Mouse (Mus musculus) heart, postnatal 0 days (tissue): ENCODE measurements at regions not wholly inside any gene's neighbourhood (a gene's known extent, or its start where the extent isn't known, plus 50 kb on each side); places are given as distances from the start of the nearest gene placed in this dataset.

Experiments used
- CTCF ChIP-seq: IDR thresholded peaks from 2 replicates; pipeline ENCODE4 v1.5.1; 2016; ENCODE audit warnings: antibody characterized with exemption, control low read depth, low read depth
- EP300 ChIP-seq: IDR thresholded peaks from 2 replicates; pipeline ENCODE4 v1.6.1; 2016; ENCODE audit warnings: antibody characterized with exemption, low read depth

DNA sequence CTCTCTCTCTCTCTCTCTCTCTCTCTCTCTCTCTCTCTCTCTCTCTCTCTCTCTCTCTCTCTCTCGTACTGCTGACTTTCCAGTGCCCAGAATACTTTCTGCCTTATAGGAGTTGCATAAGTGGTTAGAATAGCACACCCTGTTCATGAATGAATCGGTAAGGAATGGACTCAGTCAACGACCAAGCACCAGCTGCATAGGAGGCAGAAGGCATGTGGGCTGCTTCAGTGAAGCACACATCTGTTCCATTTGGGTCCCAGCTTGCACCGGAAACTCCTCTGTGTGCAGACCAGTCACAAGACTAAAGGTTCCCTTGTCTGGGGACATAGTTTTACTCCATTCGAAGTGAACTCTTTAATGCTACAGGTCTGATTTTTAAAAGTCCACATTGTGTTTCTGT, 64.3 kb upstream of the Nphp3 start:
- TF ChIP-seq CTCF (no peak), EP300 (no peak)
